17 mouse cellular contexts compared by ENCODE assay signal in the genomic region with DNA sequence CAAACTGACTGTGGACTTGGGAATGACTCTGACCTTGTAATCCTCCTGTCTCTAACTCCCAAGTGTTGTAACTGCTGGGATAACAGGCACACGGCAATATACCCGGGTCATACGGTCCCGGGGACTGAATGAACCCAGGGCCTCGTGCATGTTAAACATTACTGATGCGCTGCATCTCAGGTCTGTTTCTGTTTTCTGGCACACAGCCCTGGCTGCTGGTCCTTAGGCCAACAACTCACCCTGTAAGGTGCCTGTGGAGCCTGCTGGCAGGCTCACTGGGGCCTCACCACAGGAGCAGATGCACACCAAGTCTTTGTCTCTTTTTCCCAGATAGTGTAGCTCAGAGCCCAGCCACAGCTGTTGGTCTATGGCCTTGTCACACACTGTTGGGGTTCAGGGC.
"Had no signal": no experiment of that assay in that cellular context is flagged by ENCODE, and none has a peak within 500 bp of the region (broad histone marks: within the 10 kb centered on the region; RNA-seq: fewer than 3 reads in every experiment).

No protein-coding gene starts in this region.

- ATAC-seq: intestine, postnatal 0 days had no signal

- H3K9me3 ChIP-seq: limb, embryonic 10.5 days; limb, embryonic 13.5 days; liver, embryonic 12.5 days; liver, embryonic 15.5 days; lung, embryonic 15.5 days had no signal

- H3K27me3 ChIP-seq: limb, embryonic 13.5 days; liver, embryonic 12.5 days; liver, embryonic 15.5 days; lung, embryonic 15.5 days had no signal

- H3K9ac ChIP-seq: limb, embryonic 13.5 days; liver, embryonic 12.5 days; liver, embryonic 15.5 days; lung, embryonic 15.5 days had no signal

- H3K4me1 ChIP-seq: liver, embryonic 12.5 days; liver, embryonic 15.5 days; lung, embryonic 15.5 days had no signal

- H3K4me3 ChIP-seq: layer of hippocampus, adult 2 months; limb, embryonic 10.5 days; limb, embryonic 13.5 days; liver, embryonic 12.5 days; liver, embryonic 15.5 days; lung, embryonic 15.5 days; megakaryocyte, embryonic 14.5 days had no signal

- H3K4me2 ChIP-seq: limb, embryonic 13.5 days; liver, embryonic 12.5 days; liver, embryonic 15.5 days; lung, embryonic 15.5 days; midbrain, embryonic 11.5 days had no signal

- DNase-seq: layer of hippocampus, adult 9-11 months; liver; lung, adult 18-20 months; lung, postnatal 10 days; lung, postnatal 36 days; midbrain, embryonic 14.5 days; thymus, adult 18-20 months; thymus, postnatal 36 days had no signal

- H3K27ac ChIP-seq: layer of hippocampus, adult 2 months; limb, embryonic 10.5 days; limb, embryonic 13.5 days; liver, embryonic 12.5 days; liver, embryonic 15.5 days; lung, embryonic 15.5 days had no signal
